Mouse (Mus musculus): Measurements from ENCODE around the gene Fkbp1a. TPM values are rescaled to one million over a fixed set of nuclear protein-coding genes. Genes with fewer than 3 reads are reported as not detected.

Fkbp1a gene
- polyA plus RNA-seq, 1 experiment from 2014 or later = 602 TPM

DNA sequence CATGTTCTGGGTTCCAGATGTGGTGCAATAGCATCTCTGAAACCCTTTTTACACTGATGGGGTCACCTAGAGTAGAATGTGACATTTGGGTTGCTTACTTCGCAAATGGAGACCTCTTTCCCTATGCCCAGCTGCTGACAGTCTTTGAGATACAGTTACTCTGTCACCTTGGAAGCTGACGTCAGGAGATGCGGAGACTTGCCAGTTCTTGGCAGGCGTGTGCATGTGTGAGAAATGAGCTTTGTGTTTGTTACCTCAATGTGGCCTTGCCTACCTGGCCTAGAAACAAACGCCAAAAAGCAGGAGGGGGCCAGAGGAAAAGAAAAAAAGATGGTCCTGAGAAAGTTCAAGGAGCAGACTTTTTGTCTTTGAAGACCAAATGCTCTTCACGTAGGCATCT lies 24.6 kb downstream of the Fkbp1a start:
- DNase-seq (no peak), ATAC-seq (ENCODE audit: low FRiP score, low TSS enrichment) (no peak)
- H3K27ac ChIP-seq (replicated peaks; ENCODE audit: low read depth, low read length) = no peak overlapping the region
- H3K27me3 ChIP-seq (ENCODE audit: control insufficient read depth, insufficient read depth, low read length) = no peaks in the 10 kb centered on the region
- 91% methylated on average over 6 of the region's 6 CpGs for WGBS
- H3K9ac ChIP-seq (replicated peaks; ENCODE audit: low read length) = no peak overlapping the region
- no peaks in the 10 kb centered on the region for H3K4me1 ChIP-seq (ENCODE audit: control insufficient read depth, insufficient read depth, low read length)
- H3K4me2 ChIP-seq (ENCODE audit: low read length) = no peak overlapping the region
- peaks cover 30% of the 10 kb centered on the region for H3K36me3 ChIP-seq (ENCODE audit: control insufficient read depth, insufficient read depth, low read length)
- H3K4me3 ChIP-seq (replicated peaks; ENCODE audit: low read depth, low read length) = no peak overlapping the region
- H3K9me3 ChIP-seq (ENCODE audit: control insufficient read depth, low read length) = no peaks in the 10 kb centered on the region

- H3K27me3 ChIP-seq (ENCODE audit: control insufficient read depth, insufficient read depth, low read length) = no peaks in the 10 kb centered on the region
- no peaks in the 10 kb centered on the region for H3K4me1 ChIP-seq (ENCODE audit: control insufficient read depth, insufficient read depth, low read length)
- H3K4me3 ChIP-seq (replicated peaks; ENCODE audit: low read depth, low read length) = no peak overlapping the region
- peak; percentile 3 for DNase-seq
- peaks cover 9% of the 10 kb centered on the region for H3K36me3 ChIP-seq (ENCODE audit: control insufficient read depth, insufficient read depth, low read length)
- ATAC-seq (ENCODE audit: low FRiP score, low TSS enrichment) = no peak
- H3K9ac ChIP-seq (replicated peaks; ENCODE audit: low read length) = no peak overlapping the region
- H3K27ac ChIP-seq (replicated peaks; ENCODE audit: low read depth, low read length) = no peak overlapping the region
- H3K4me2 ChIP-seq (ENCODE audit: low read length) = no peak overlapping the region
- no peaks in the 10 kb centered on the region for H3K9me3 ChIP-seq (ENCODE audit: control insufficient read depth, low read length)
- WGBS = 74% methylated on average over 2 of the region's 2 CpGs
These were observed 27.2 kb downstream of the Fkbp1a start for GRCm38 (mm10) chr2:151569452-151569851.

DNA sequence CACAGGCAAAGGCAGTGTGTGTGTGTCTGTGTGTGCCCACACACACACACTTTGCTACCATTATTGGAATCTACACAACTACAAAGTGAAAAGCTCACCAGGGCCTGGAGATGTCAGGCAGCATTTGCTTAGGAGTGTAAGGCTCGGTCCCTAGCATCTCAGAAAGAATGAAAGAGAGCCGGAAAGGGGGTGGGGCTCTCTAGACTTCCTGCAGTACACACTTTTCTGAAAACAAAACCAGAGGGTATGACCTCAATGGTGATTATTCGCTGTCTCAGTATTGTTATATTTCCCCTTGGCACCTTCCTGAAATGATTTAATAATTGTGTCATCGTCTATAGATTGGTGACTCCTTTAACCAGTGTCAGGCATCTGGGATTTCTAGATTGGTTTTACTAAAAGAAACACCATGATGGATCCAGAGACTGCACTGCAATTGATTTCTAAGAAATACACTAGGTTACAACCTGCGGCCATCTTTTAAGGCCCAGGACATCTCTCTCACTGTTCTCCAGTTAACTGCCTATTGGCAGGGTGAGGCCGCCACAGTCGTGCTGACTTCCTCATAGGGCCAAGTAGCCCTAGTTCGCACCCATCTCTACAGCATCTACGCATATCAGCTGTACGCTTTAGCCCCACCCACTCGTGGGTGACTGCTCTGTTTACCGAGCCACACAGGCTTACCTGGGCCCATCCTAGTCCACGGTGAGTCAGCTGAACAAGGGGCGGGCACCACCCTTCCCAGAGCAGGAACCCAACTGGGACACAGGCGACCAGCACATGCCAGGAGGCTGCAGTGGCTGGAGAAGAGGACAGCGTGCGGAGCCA lies 29.8 kb downstream of the Fkbp1a start, which contains the start of gene Sdcbp2:
TSS of gene Sdcbp2 (plus strand) at position 750 of the 828 bp plus-strand sequence.
- ATAC-seq (ENCODE audit: low FRiP score, low TSS enrichment) = no peak
- H3K36me3 ChIP-seq (ENCODE audit: control insufficient read depth, insufficient read depth, low read length) = no peaks in the 10 kb centered on the region
- H3K9ac ChIP-seq (replicated peaks; ENCODE audit: low read length) = no peak within 1 kb of the TSS; the same call in 1 of the 2 replicates
- H3K4me2 ChIP-seq (ENCODE audit: low read length) = no peak within 1 kb of the TSS
- no peak for DNase-seq
- no peak within 1 kb of the TSS for H3K27ac ChIP-seq (replicated peaks; ENCODE audit: low read depth, low read length)
- H3K4me1 ChIP-seq (ENCODE audit: control insufficient read depth, insufficient read depth, low read length) = peaks cover 9% of the 10 kb centered on the region
- no peaks in the 10 kb centered on the region for H3K27me3 ChIP-seq (ENCODE audit: control insufficient read depth, insufficient read depth, low read length)
- WGBS = 73% methylated on average over 17 of the region's 17 CpGs
- H3K4me3 ChIP-seq (replicated peaks; ENCODE audit: low read depth, low read length) = no peak within 1 kb of the TSS
- no peaks in the 10 kb centered on the region for H3K9me3 ChIP-seq (ENCODE audit: control insufficient read depth, low read length)

DNA sequence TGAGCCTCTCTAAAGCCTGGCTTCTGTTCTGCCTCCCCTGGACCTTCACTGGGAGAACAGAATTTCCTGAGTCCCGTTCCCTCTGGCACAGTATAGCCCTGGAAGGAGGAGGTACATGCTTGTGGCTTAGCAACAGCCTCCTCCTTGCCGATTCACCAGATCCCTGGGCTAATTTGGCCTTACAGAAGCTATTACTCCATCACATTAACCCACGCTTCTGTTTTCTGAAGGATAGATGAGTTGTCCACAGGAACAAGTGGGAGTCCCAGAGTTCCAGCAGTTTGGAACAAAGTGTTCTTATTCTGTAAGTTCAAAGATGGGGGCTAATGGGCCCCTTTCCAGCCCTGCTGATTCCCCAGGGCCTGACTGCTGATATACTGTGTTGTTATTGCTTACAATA lies 31.4 kb downstream of the Fkbp1a start:
- H3K4me1 ChIP-seq (ENCODE audit: control insufficient read depth, insufficient read depth, low read length) = peaks cover 9% of the 10 kb centered on the region
- no peak for DNase-seq
- H3K4me2 ChIP-seq (ENCODE audit: low read length) = no peak overlapping the region
- WGBS = 67% methylated on average over 3 of the region's 3 CpGs
- no peaks in the 10 kb centered on the region for H3K9me3 ChIP-seq (ENCODE audit: control insufficient read depth, low read length)
- H3K27ac ChIP-seq (replicated peaks; ENCODE audit: low read depth, low read length) = no peak overlapping the region
- H3K4me3 ChIP-seq (replicated peaks; ENCODE audit: low read depth, low read length) = no peak overlapping the region
- no peak for ATAC-seq (ENCODE audit: low FRiP score, low TSS enrichment)
- no peaks in the 10 kb centered on the region for H3K36me3 ChIP-seq (ENCODE audit: control insufficient read depth, insufficient read depth, low read length)
- no peaks in the 10 kb centered on the region for H3K27me3 ChIP-seq (ENCODE audit: control insufficient read depth, insufficient read depth, low read length)
- H3K9ac ChIP-seq (replicated peaks; ENCODE audit: low read length) = no peak overlapping the region

DNA sequence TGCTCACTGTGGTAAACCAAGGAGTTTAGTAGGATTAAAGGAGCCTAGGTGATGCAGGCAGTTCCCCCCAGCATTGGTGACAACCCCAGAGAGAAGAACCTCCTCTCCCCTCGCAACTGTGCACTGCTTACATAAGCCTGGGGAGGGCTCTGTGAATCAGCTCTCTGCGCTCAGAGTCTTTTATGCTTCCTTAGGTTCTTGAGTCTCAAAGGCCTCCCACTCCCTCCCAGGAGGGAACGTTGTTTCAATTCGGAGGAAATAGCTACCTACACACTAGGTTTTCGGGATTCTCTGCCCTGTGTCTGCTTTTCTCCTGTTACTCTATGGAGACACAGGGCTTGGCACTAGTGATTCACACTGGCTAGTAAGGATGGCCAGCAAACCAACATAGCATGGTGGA lies 32.3 kb downstream of the Fkbp1a start:
- Histone ChIP-seq H3K4me1 (ENCODE audit: control insufficient read depth, insufficient read depth, low read length) (peaks cover 9% of the 10 kb centered on the region), H3K36me3 (ENCODE audit: control insufficient read depth, insufficient read depth, low read length) (no peaks in the 10 kb centered on the region), H3K9me3 (ENCODE audit: control insufficient read depth, low read length) (no peaks in the 10 kb centered on the region), H3K4me3 (replicated peaks; ENCODE audit: low read depth, low read length) (no peak overlapping the region), H3K27ac (replicated peaks; ENCODE audit: low read depth, low read length) (no peak overlapping the region), H3K4me2 (ENCODE audit: low read length) (no peak overlapping the region), H3K9ac (replicated peaks; ENCODE audit: low read length) (no peak overlapping the region), H3K27me3 (ENCODE audit: control insufficient read depth, insufficient read depth, low read length) (no peaks in the 10 kb centered on the region)
- ATAC-seq (ENCODE audit: low FRiP score, low TSS enrichment) (no peak), DNase-seq (no peak)
- 56% methylated on average over 5 of the region's 5 CpGs for WGBS

- Histone ChIP-seq H3K36me3 (ENCODE audit: control insufficient read depth, insufficient read depth, low read length) (no peaks in the 10 kb centered on the region), H3K9ac (replicated peaks; ENCODE audit: low read length) (peak overlapping the region; percentile 65)
- ATAC-seq (ENCODE audit: low FRiP score, low TSS enrichment) = no peak; the same call in none of the 2 replicates
These were observed 32.9 kb downstream of the Fkbp1a start for GRCm38 (mm10) chr2:151575119-151575698.

GRCm38 (mm10) chr2:151575699-151576389 lies 33.6 kb downstream of the Fkbp1a start:
- peak overlapping the region; percentile 65 for H3K9ac ChIP-seq (replicated peaks; ENCODE audit: low read length)
- DNase-seq (peak; percentile 97), ATAC-seq (ENCODE audit: low FRiP score, low TSS enrichment) (peak; percentile 92)
- peak overlapping the region; percentile 85 for H3K4me2 ChIP-seq (ENCODE audit: low read length)
- H3K9me3 ChIP-seq (ENCODE audit: control insufficient read depth, low read length) = no peaks in the 10 kb centered on the region
- WGBS = 1% methylated on average over 38 of the region's 38 CpGs
- peak overlapping the region; percentile 86 for H3K27ac ChIP-seq (replicated peaks; ENCODE audit: low read depth, low read length)
- peak overlapping the region; percentile 44 for H3K4me3 ChIP-seq (replicated peaks; ENCODE audit: low read depth, low read length)
- no peaks in the 10 kb centered on the region for H3K36me3 ChIP-seq (ENCODE audit: control insufficient read depth, insufficient read depth, low read length)
- H3K4me1 ChIP-seq (ENCODE audit: control insufficient read depth, insufficient read depth, low read length) = peaks cover 9% of the 10 kb centered on the region
- H3K27me3 ChIP-seq (ENCODE audit: control insufficient read depth, insufficient read depth, low read length) = no peaks in the 10 kb centered on the region

More at GRCm38 (mm10) chr2:151575119-151575698, 32.9 kb downstream of the Fkbp1a start:
- Histone ChIP-seq H3K4me1 (ENCODE audit: control insufficient read depth, insufficient read depth, low read length) (peaks cover 9% of the 10 kb centered on the region), H3K27me3 (ENCODE audit: control insufficient read depth, insufficient read depth, low read length) (no peaks in the 10 kb centered on the region), H3K9me3 (ENCODE audit: control insufficient read depth, low read length) (no peaks in the 10 kb centered on the region), H3K4me3 (replicated peaks; ENCODE audit: low read depth, low read length) (peak overlapping the region; percentile 44), H3K4me2 (ENCODE audit: low read length) (peak overlapping the region; percentile 85), H3K27ac (replicated peaks; ENCODE audit: low read depth, low read length) (peak overlapping the region; percentile 86)
- WGBS = 20% methylated on average over 7 of the region's 7 CpGs
- DNase-seq = peak; percentile 81

- peaks cover 9% of the 10 kb centered on the region for H3K4me1 ChIP-seq (ENCODE audit: control insufficient read depth, insufficient read depth, low read length)
- H3K9me3 ChIP-seq (ENCODE audit: control insufficient read depth, low read length) = no peaks in the 10 kb centered on the region
- no peaks in the 10 kb centered on the region for H3K27me3 ChIP-seq (ENCODE audit: control insufficient read depth, insufficient read depth, low read length)
- DNase-seq (no peak), ATAC-seq (ENCODE audit: low FRiP score, low TSS enrichment) (no peak)
- no peak overlapping the region for H3K27ac ChIP-seq (replicated peaks; ENCODE audit: low read depth, low read length)
- WGBS = 87% methylated on average over 4 of the region's 4 CpGs
- no peaks in the 10 kb centered on the region for H3K36me3 ChIP-seq (ENCODE audit: control insufficient read depth, insufficient read depth, low read length)
- H3K9ac ChIP-seq (replicated peaks; ENCODE audit: low read length) = no peak overlapping the region
- no peak overlapping the region for H3K4me2 ChIP-seq (ENCODE audit: low read length)
- no peak overlapping the region for H3K4me3 ChIP-seq (replicated peaks; ENCODE audit: low read depth, low read length)
These were observed 36.9 kb downstream of the Fkbp1a start for GRCm38 (mm10) chr2:151579183-151579582.

Measured in midbrain, embryonic 14.5 days (tissue).